Mouse (Mus musculus): ENCODE results near the gene Zfp646. TPM values are rescaled to one million over a fixed set of nuclear protein-coding genes. Genes with fewer than 3 reads are reported as not detected.

Gene Zfp646
- 7.7 TPM for polyA plus RNA-seq (2014; fragmentation: Illumina TruSeq; extraction: RNeasy Lipid Tissue Mini Kit (QIAGEN cat#74804); ENCODE audit: low read depth, low replicate concordance)

DNA sequence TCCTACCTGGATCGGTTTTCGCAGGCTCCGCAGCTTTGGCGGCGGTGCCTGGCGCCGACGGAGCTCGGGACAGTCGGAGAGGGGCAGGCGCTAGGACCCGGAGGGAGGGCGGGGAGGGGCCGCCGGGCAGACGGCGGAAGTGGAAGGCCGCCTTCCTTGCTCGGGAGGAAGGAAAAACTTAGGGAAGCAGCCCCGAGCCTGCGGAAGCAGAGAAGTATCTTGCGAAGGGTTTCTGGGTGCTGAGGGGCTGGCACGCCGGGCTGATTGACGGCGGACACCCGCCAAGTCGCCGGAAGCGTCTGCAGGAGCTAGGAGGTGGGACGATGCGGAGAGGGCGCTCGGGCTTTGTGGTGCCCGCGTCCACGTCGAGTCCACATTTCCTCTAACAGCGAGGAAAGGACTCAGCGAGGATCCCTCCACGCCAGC lies at the start of gene Zfp646:
Zfp646 (plus strand) TSS at position 181 of the 426 bp plus-strand sequence.

GRCm38 (mm10) chr7:127876467-127877348 lies 687 bp downstream of the Zfp646 start, which contains the start of gene Zfp668:
Zfp668 (minus strand) TSS chr7:127876828.

DNA sequence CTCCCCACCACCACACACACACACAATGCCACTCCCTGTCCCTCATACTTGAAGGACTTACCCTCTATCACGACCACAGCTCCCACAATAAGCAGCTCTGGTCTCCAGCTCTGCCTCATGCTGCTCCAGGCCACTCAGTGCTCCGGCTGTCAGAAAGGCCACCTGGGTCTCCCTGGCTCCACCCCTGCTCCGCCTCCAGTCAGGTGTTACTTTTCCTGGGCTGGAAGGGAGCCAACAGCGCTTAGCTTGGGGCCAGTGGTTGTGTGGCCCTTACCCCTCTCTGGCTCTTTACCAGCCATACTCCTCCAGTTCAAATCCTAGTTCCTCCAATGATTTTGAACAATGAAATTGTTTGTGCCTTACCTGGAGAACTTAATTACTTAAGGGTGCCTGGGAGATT lies 14.8 kb downstream of the Zfp646 start, which contains the start of gene Prss53:
Prss53 (minus strand) TSS at position 173 of the 400 bp plus-strand sequence.

GRCm38 (mm10) chr7:127895442-127895841 lies 19.4 kb downstream of the Zfp646 start, which contains the start of the genes Gm21974 and Vkorc1:
Gm21974 (minus strand) TSS chr7:127895454.
Vkorc1 (minus strand) TSS chr7:127895617.

DNA sequence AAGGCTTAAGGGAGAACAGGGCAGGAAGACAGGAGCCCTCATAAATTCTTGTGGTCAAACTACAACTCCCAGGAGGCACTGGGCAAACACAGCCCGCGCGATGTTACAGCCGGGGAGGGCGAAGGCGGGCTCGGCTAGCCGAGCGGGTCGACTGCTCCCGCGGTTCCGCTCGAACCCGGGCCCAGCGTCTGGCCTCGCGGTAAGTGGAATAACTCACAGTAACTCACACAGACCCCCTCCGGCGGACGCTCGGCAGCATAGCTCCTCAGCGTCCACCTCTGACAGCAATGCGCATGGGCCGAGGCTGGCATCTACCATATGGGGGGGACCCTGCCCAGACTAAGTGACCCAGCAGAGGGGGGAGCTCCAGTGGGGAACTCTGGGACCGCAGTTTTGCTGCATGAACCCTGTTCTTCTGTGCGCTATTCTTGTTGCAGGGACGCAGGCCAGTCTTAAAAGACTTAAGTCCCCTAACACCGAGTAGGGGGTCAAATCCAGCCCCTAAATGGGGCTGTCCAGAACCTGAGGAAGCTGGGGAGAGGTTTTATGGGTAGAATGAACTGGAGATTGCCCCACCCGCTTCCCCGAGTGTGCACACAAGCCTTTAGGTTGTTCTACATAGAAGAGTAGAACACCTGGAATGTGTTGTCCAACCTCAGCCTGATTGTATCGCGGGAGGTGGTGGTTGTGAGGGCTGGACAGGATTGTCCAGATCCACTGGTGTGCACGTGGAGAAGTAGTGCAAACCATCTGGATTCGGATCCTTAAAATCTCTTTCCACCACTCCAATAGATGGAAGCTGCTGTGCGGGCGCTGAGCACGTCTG lies 28.2 kb downstream of the Zfp646 start, which contains the start of gene Bckdk:
Bckdk (plus strand) TSS at position 112 of the 826 bp plus-strand sequence.

GRCm38 (mm10) chr7:127912190-127912871 lies 36.3 kb downstream of the Zfp646 start, which contains the start of gene Kat8:
Kat8 (plus strand) TSS chr7:127912516.

DNA sequence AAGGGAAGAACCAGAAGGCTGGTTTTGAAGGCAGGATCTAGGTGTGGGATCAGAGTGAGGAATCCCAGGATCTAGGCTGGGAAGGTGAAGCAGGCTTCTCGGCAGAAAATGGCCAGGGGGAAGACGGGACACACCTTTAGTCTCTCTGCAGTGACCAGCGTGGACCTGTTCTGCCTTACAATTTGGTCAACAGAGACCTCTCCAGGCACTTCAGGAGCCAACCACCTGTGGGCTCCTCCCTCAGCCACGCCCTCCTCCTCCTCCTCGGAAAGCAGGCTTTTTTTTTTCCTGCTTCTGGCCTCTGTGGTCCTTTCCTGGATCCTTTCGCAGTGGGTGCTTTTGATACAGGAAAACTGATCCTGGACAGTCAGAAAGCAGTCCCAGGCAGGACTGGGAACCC lies 53.9 kb downstream of the Zfp646 start, which contains the start of gene Prss8:
Prss8 (minus strand) TSS at position 182 of the 400 bp plus-strand sequence.

Other genes with a start within 250 kb of the Zfp646 start
- 5.5 TPM for gene Bcl7c, start 167.3 kb upstream of the Zfp646 start, polyA plus RNA-seq (2014; fragmentation: Illumina TruSeq; extraction: RNeasy Lipid Tissue Mini Kit (QIAGEN cat#74804); ENCODE audit: low read depth, low replicate concordance)
- 2.6 TPM for gene Ctf1, start 163.5 kb upstream of the Zfp646 start, polyA plus RNA-seq (2014; fragmentation: Illumina TruSeq; extraction: RNeasy Lipid Tissue Mini Kit (QIAGEN cat#74804); ENCODE audit: low read depth, low replicate concordance)
- not detected for gene Ctf2, start 144.1 kb upstream of the Zfp646 start, polyA plus RNA-seq (2014; fragmentation: Illumina TruSeq; extraction: RNeasy Lipid Tissue Mini Kit (QIAGEN cat#74804); ENCODE audit: low read depth, low replicate concordance)
- 0.29 TPM for gene Fbxl19, start 131.7 kb upstream of the Zfp646 start, polyA plus RNA-seq (2014; fragmentation: Illumina TruSeq; extraction: RNeasy Lipid Tissue Mini Kit (QIAGEN cat#74804); ENCODE audit: low read depth, low replicate concordance)
- 5.6 TPM for gene Orai3, start 106.4 kb upstream of the Zfp646 start, polyA plus RNA-seq (2014; fragmentation: Illumina TruSeq; extraction: RNeasy Lipid Tissue Mini Kit (QIAGEN cat#74804); ENCODE audit: low read depth, low replicate concordance)
- gene Setd1a, start 99.6 kb upstream of the Zfp646 start, polyA plus RNA-seq (2014; fragmentation: Illumina TruSeq; extraction: RNeasy Lipid Tissue Mini Kit (QIAGEN cat#74804); ENCODE audit: low read depth, low replicate concordance): 7.7 TPM
- not detected for gene Gm49388, start 90.6 kb upstream of the Zfp646 start, polyA plus RNA-seq (2014; fragmentation: Illumina TruSeq; extraction: RNeasy Lipid Tissue Mini Kit (QIAGEN cat#74804); ENCODE audit: low read depth, low replicate concordance)
- 17.3 TPM for gene Hsd3b7, start 75.6 kb upstream of the Zfp646 start, polyA plus RNA-seq (2014; fragmentation: Illumina TruSeq; extraction: RNeasy Lipid Tissue Mini Kit (QIAGEN cat#74804); ENCODE audit: low read depth, low replicate concordance)
- 16.9 TPM for gene Stx4a, start 51.9 kb upstream of the Zfp646 start, polyA plus RNA-seq (2014; fragmentation: Illumina TruSeq; extraction: RNeasy Lipid Tissue Mini Kit (QIAGEN cat#74804); ENCODE audit: low read depth, low replicate concordance)
- gene Stx1b, start 51.7 kb upstream of the Zfp646 start, polyA plus RNA-seq (2014; fragmentation: Illumina TruSeq; extraction: RNeasy Lipid Tissue Mini Kit (QIAGEN cat#74804); ENCODE audit: low read depth, low replicate concordance): 0.93 TPM
- 3.4 TPM for gene Zfp668, start 607 bp downstream of the Zfp646 start, polyA plus RNA-seq (2014; fragmentation: Illumina TruSeq; extraction: RNeasy Lipid Tissue Mini Kit (QIAGEN cat#74804); ENCODE audit: low read depth, low replicate concordance)
- gene Prss53, start 14.7 kb downstream of the Zfp646 start, polyA plus RNA-seq (2014; fragmentation: Illumina TruSeq; extraction: RNeasy Lipid Tissue Mini Kit (QIAGEN cat#74804); ENCODE audit: low read depth, low replicate concordance): not detected
- not detected for gene Gm21974, start 19.2 kb downstream of the Zfp646 start, polyA plus RNA-seq (2014; fragmentation: Illumina TruSeq; extraction: RNeasy Lipid Tissue Mini Kit (QIAGEN cat#74804); ENCODE audit: low read depth, low replicate concordance)
- 40.1 TPM for gene Vkorc1, start 19.4 kb downstream of the Zfp646 start, polyA plus RNA-seq (2014; fragmentation: Illumina TruSeq; extraction: RNeasy Lipid Tissue Mini Kit (QIAGEN cat#74804); ENCODE audit: low read depth, low replicate concordance)
- 4.7 TPM for gene Bckdk, start 27.9 kb downstream of the Zfp646 start, polyA plus RNA-seq (2014; fragmentation: Illumina TruSeq; extraction: RNeasy Lipid Tissue Mini Kit (QIAGEN cat#74804); ENCODE audit: low read depth, low replicate concordance)
- gene Kat8, start 36.3 kb downstream of the Zfp646 start, polyA plus RNA-seq (2014; fragmentation: Illumina TruSeq; extraction: RNeasy Lipid Tissue Mini Kit (QIAGEN cat#74804); ENCODE audit: low read depth, low replicate concordance): 8.5 TPM
- not detected for gene Prss8, start 53.9 kb downstream of the Zfp646 start, polyA plus RNA-seq (2014; fragmentation: Illumina TruSeq; extraction: RNeasy Lipid Tissue Mini Kit (QIAGEN cat#74804); ENCODE audit: low read depth, low replicate concordance)
- not detected for gene Prss36, start 70.5 kb downstream of the Zfp646 start, polyA plus RNA-seq (2014; fragmentation: Illumina TruSeq; extraction: RNeasy Lipid Tissue Mini Kit (QIAGEN cat#74804); ENCODE audit: low read depth, low replicate concordance)
- 456 TPM for gene Fus, start 91.2 kb downstream of the Zfp646 start, polyA plus RNA-seq (2014; fragmentation: Illumina TruSeq; extraction: RNeasy Lipid Tissue Mini Kit (QIAGEN cat#74804); ENCODE audit: low read depth, low replicate concordance)
- gene Pycard, start 117.6 kb downstream of the Zfp646 start, polyA plus RNA-seq (2014; fragmentation: Illumina TruSeq; extraction: RNeasy Lipid Tissue Mini Kit (QIAGEN cat#74804); ENCODE audit: low read depth, low replicate concordance): 2.3 TPM
- gene Trim72, start 127.7 kb downstream of the Zfp646 start, polyA plus RNA-seq (2014; fragmentation: Illumina TruSeq; extraction: RNeasy Lipid Tissue Mini Kit (QIAGEN cat#74804); ENCODE audit: low read depth, low replicate concordance): not detected
- gene Itgam, start 186.4 kb downstream of the Zfp646 start, polyA plus RNA-seq (2014; fragmentation: Illumina TruSeq; extraction: RNeasy Lipid Tissue Mini Kit (QIAGEN cat#74804); ENCODE audit: low read depth, low replicate concordance): 4.1 TPM
- gene Gm49368, start 186.5 kb downstream of the Zfp646 start, polyA plus RNA-seq (2014; fragmentation: Illumina TruSeq; extraction: RNeasy Lipid Tissue Mini Kit (QIAGEN cat#74804); ENCODE audit: low read depth, low replicate concordance): not detected

All from adrenal gland, adult 10 weeks (tissue).